Mouse (Mus musculus): ENCODE data around the gene Pfkfb4. TPM values are rescaled to one million over a fixed set of nuclear protein-coding genes. Genes with fewer than 3 reads are reported as not detected.

Pfkfb4 gene
- polyA plus RNA-seq, 1 experiment, result not detected

GRCm38 (mm10) chr9:109038901-109039364 lies 47.4 kb downstream of the Pfkfb4 start:
- TF ChIP-seq POLR2A (IDR thresholded peaks at IDR 0.05; ENCODE audit: insufficient read depth, low read depth, low read length) (no peak), CTCF (IDR thresholded peaks at IDR 0.05; ENCODE audit: insufficient read depth, low read depth, low read length) (no peak)
- 31% methylated on average over 8 of the region's 8 CpGs for WGBS
- Histone ChIP-seq H3K27ac (ENCODE audit: insufficient read depth, low read depth, low read length) (peak overlapping the region; percentile 3; the same call in 1 of the 2 replicates), H3K4me1 (ENCODE audit: control insufficient read depth, insufficient read depth, low read length) (peaks cover 11% of the 10 kb centered on the region), H3K4me3 (ENCODE audit: insufficient read depth, low read depth, low read length) (peak overlapping the region; percentile 73)

GRCm38 (mm10) chr9:109039681-109040080 lies 48.1 kb downstream of the Pfkfb4 start:
- peaks cover 11% of the 10 kb centered on the region for H3K4me1 ChIP-seq (ENCODE audit: control insufficient read depth, insufficient read depth, low read length)
- no peak overlapping the region for H3K27ac ChIP-seq (ENCODE audit: insufficient read depth, low read depth, low read length)
- TF ChIP-seq POLR2A (IDR thresholded peaks at IDR 0.05; ENCODE audit: insufficient read depth, low read depth, low read length) (no peak), CTCF (IDR thresholded peaks at IDR 0.05; ENCODE audit: insufficient read depth, low read depth, low read length) (no peak)
- H3K4me3 ChIP-seq (ENCODE audit: insufficient read depth, low read depth, low read length), result no peak overlapping the region
- 83% methylated on average over 4 of the region's 4 CpGs for WGBS

GRCm38 (mm10) chr9:109040216-109040615 lies 48.6 kb downstream of the Pfkfb4 start:
- TF ChIP-seq CTCF (IDR thresholded peaks at IDR 0.05; ENCODE audit: insufficient read depth, low read depth, low read length) (no peak), POLR2A (IDR thresholded peaks at IDR 0.05; ENCODE audit: insufficient read depth, low read depth, low read length) (no peak)

GRCm38 (mm10) chr9:109040906-109041305 lies 49.3 kb downstream of the Pfkfb4 start:
- Histone ChIP-seq H3K4me3 (ENCODE audit: insufficient read depth, low read depth, low read length) (no peak overlapping the region), H3K4me1 (ENCODE audit: control insufficient read depth, insufficient read depth, low read length) (peaks cover 11% of the 10 kb centered on the region), H3K27ac (ENCODE audit: insufficient read depth, low read depth, low read length) (no peak overlapping the region)
- WGBS, result 72% methylated on average over 6 of the region's 6 CpGs
- TF ChIP-seq POLR2A (IDR thresholded peaks at IDR 0.05; ENCODE audit: insufficient read depth, low read depth, low read length) (no peak), CTCF (IDR thresholded peaks at IDR 0.05; ENCODE audit: insufficient read depth, low read depth, low read length) (no peak)

More at GRCm38 (mm10) chr9:109040216-109040615, 48.6 kb downstream of the Pfkfb4 start:
- Histone ChIP-seq H3K4me3 (ENCODE audit: insufficient read depth, low read depth, low read length) (no peak overlapping the region), H3K27ac (ENCODE audit: insufficient read depth, low read depth, low read length) (no peak overlapping the region), H3K4me1 (ENCODE audit: control insufficient read depth, insufficient read depth, low read length) (peaks cover 11% of the 10 kb centered on the region)
- 86% methylated on average over 8 of the region's 8 CpGs for WGBS

- TF ChIP-seq CTCF (IDR thresholded peaks at IDR 0.05; ENCODE audit: insufficient read depth, low read depth, low read length) (no peak), POLR2A (IDR thresholded peaks at IDR 0.05; ENCODE audit: insufficient read depth, low read depth, low read length) (no peak)
- Histone ChIP-seq H3K4me1 (ENCODE audit: control insufficient read depth, insufficient read depth, low read length) (peaks cover 11% of the 10 kb centered on the region), H3K27ac (ENCODE audit: insufficient read depth, low read depth, low read length) (no peak overlapping the region), H3K4me3 (ENCODE audit: insufficient read depth, low read depth, low read length) (no peak overlapping the region)
- 73% methylated on average over 7 of the region's 7 CpGs for WGBS
Measured at GRCm38 (mm10) chr9:109041351-109041750, 49.8 kb downstream of the Pfkfb4 start.

GRCm38 (mm10) chr9:109046306-109046705 lies 54.7 kb downstream of the Pfkfb4 start:
- TF ChIP-seq CTCF (IDR thresholded peaks at IDR 0.05; ENCODE audit: insufficient read depth, low read depth, low read length), result peak; percentile 64
- TF ChIP-seq POLR2A (IDR thresholded peaks at IDR 0.05; ENCODE audit: insufficient read depth, low read depth, low read length), result no peak
- no peaks in the 10 kb centered on the region for H3K4me1 ChIP-seq (ENCODE audit: control insufficient read depth, insufficient read depth, low read length)
- H3K4me3 ChIP-seq (ENCODE audit: insufficient read depth, low read depth, low read length), result no peak overlapping the region
- 36% methylated on average over 5 of the region's 5 CpGs for WGBS
- H3K27ac ChIP-seq (ENCODE audit: insufficient read depth, low read depth, low read length), result no peak overlapping the region

- TF ChIP-seq CTCF (IDR thresholded peaks at IDR 0.05; ENCODE audit: insufficient read depth, low read depth, low read length) (no peak), POLR2A (IDR thresholded peaks at IDR 0.05; ENCODE audit: insufficient read depth, low read depth, low read length) (no peak)
- no peak overlapping the region for H3K4me3 ChIP-seq (ENCODE audit: insufficient read depth, low read depth, low read length)
- WGBS, result 88% methylated on average over 7 of the region's 7 CpGs
Measured at GRCm38 (mm10) chr9:109049316-109049715, 57.7 kb downstream of the Pfkfb4 start.

GRCm38 (mm10) chr9:109049996-109050673 lies 58.6 kb downstream of the Pfkfb4 start:
- WGBS, result 86% methylated on average over 9 of the region's 9 CpGs
- Histone ChIP-seq H3K27ac (ENCODE audit: insufficient read depth, low read depth, low read length) (no peak overlapping the region), H3K4me1 (ENCODE audit: control insufficient read depth, insufficient read depth, low read length) (peaks cover 6% of the 10 kb centered on the region), H3K4me3 (ENCODE audit: insufficient read depth, low read depth, low read length) (no peak overlapping the region)
- TF ChIP-seq POLR2A (IDR thresholded peaks at IDR 0.05; ENCODE audit: insufficient read depth, low read depth, low read length), result no peak
- no peak for TF ChIP-seq CTCF (IDR thresholded peaks at IDR 0.05; ENCODE audit: insufficient read depth, low read depth, low read length)

More at GRCm38 (mm10) chr9:109049316-109049715, 57.7 kb downstream of the Pfkfb4 start:
- H3K4me1 ChIP-seq (ENCODE audit: control insufficient read depth, insufficient read depth, low read length), result peaks cover under 1% of the 10 kb centered on the region
- H3K27ac ChIP-seq (ENCODE audit: insufficient read depth, low read depth, low read length), result no peak overlapping the region

- H3K4me1 ChIP-seq (ENCODE audit: control insufficient read depth, insufficient read depth, low read length), result peaks cover 12% of the 10 kb centered on the region
- 87% methylated on average over 3 of the region's 3 CpGs for WGBS
- H3K4me3 ChIP-seq (ENCODE audit: insufficient read depth, low read depth, low read length), result no peak overlapping the region
- TF ChIP-seq POLR2A (IDR thresholded peaks at IDR 0.05; ENCODE audit: insufficient read depth, low read depth, low read length) (no peak), CTCF (IDR thresholded peaks at IDR 0.05; ENCODE audit: insufficient read depth, low read depth, low read length) (no peak)
- H3K27ac ChIP-seq (ENCODE audit: insufficient read depth, low read depth, low read length), result no peak overlapping the region
Measured at GRCm38 (mm10) chr9:109050674-109050997, 59.1 kb downstream of the Pfkfb4 start.

Measured in olfactory bulb, adult 2 months (tissue).